Mouse (Mus musculus) G1E (cell line): ENCODE data around the gene Rasgrp1. TPM values are rescaled to one million over a fixed set of nuclear protein-coding genes. Genes with fewer than 3 reads are reported as not detected.

ENCODE experiments used
- ATAC-seq: 2 replicates; pipeline ENCODE4 v1.8.0; 2016; ENCODE audit warnings: mild to moderate bottlenecking; ENCODE audit not compliant: insufficient number of reproducible peaks, poor library complexity, low FRiP score, severe bottlenecking; ENCODE audit errors: extremely low read depth
- DNase-seq: peaks from one replicate; pipeline ENCODE4 v3.0.0; 2012; ENCODE audit warnings: low spot score
- H3K27me3 ChIP-seq: 2 replicates; pipeline ENCODE4 v1.6.1; 2012; ENCODE audit warnings: mild to moderate bottlenecking, low read length, inconsistent platforms; ENCODE audit not compliant: insufficient read depth
- H3K36me3 ChIP-seq: replicated peaks from 2 replicates; pipeline ENCODE3; 2012; ENCODE audit warnings: mild to moderate bottlenecking, inconsistent platforms
- H3K4me1 ChIP-seq: 2 replicates; pipeline ENCODE4 v1.6.1; 2012; ENCODE audit warnings: low read depth, low read length, inconsistent platforms, mixed read lengths; ENCODE audit not compliant: insufficient read depth
- H3K4me3 ChIP-seq: 2 replicates; pipeline ENCODE4 v1.5.1; 2012; ENCODE audit warnings: low read depth, mild to moderate bottlenecking, inconsistent platforms, low read length, moderate library complexity, mixed read lengths
- H3K9me3 ChIP-seq: replicated peaks from 2 replicates; pipeline ENCODE4 v1.6.1; 2012; ENCODE audit warnings: inconsistent platforms
- CTCF ChIP-seq: IDR thresholded peaks from 2 replicates; pipeline ENCODE4 v1.5.1; 2012; ENCODE audit warnings: low read depth, low read length, inconsistent platforms, mixed read lengths
- GATA1 ChIP-seq: IDR thresholded peaks from 2 replicates; pipeline ENCODE4 v1.6.1; 2012; ENCODE audit warnings: borderline replicate concordance, low read length, inconsistent platforms, mixed read lengths
- GATA2 ChIP-seq: IDR thresholded peaks from 2 replicates; pipeline ENCODE4 v1.6.1; 2012; ENCODE audit warnings: low read depth, low read length, inconsistent platforms, borderline replicate concordance
- POLR2AphosphoS5 ChIP-seq: IDR thresholded peaks from 2 replicates; pipeline ENCODE4 v1.6.1; 2012; ENCODE audit warnings: low read depth, low read length, inconsistent platforms; ENCODE audit not compliant: insufficient replicate concordance
- TAL1 ChIP-seq: conservative IDR thresholded peaks from 2 replicates; pipeline ENCODE4 v1.6.1; 2012; ENCODE audit warnings: low read depth, low read length, inconsistent platforms, mixed read lengths
- polyA plus RNA-seq: library from polyadenylated mRNA; stranded (reverse); fragments of >175 nt; gene quantifications from 2 replicates; pipeline ENCODE4 v1.2.3, GENCODE M21; 2012
- total RNA-seq, 2 experiments: library from RNA; stranded (forward) in 1 of 2; stranded (reverse) in 1 of 2; fragments of 200-1000 nt in 1 of 2; fragments of >200 nt in 1 of 2; fragmentation: Nextera tagmentation in 1 of 2; gene quantifications; 2 replicates each; pipeline ENCODE4 v1.2.3; 2014 to 2017

Gene Rasgrp1
- total RNA-seq (2014; fragmentation: Nextera tagmentation), result not detected in 2 replicates
- 0.05 and 0.12 TPM in 2 replicates for total RNA-seq (2017)
- not detected in 2 replicates for polyA plus RNA-seq

- no peaks in the 10 kb centered on the region for H3K27me3 ChIP-seq
- no peaks in the 10 kb centered on the region for H3K4me1 ChIP-seq
- no peak for TF ChIP-seq POLR2AphosphoS5
- no peak for TF ChIP-seq CTCF
- no peak for TF ChIP-seq GATA1
- TF ChIP-seq TAL1, result no peak
- no peak for TF ChIP-seq GATA2
- H3K9me3 ChIP-seq, result no peaks in the 10 kb centered on the region; the same call in 1 of the 2 replicates
- no peaks in the 10 kb centered on the region for H3K36me3 ChIP-seq
- no peak for ATAC-seq
- DNase-seq, result no peak
- H3K4me3 ChIP-seq, result no peak within 1 kb of the TSS
These were observed at the start of gene Rasgrp1 for GRCm38 (mm10) chr2:117342547-117343239. Gene Rasgrp1, minus strand, starts transcription at chr2:117343001.

- Histone ChIP-seq H3K9me3 (no peaks in the 10 kb centered on the region), H3K4me3 (no peak overlapping the region), H3K4me1 (no peaks in the 10 kb centered on the region), H3K36me3 (no peaks in the 10 kb centered on the region), H3K27me3 (no peaks in the 10 kb centered on the region)
- DNase-seq (no peak), ATAC-seq (no peak)
- no peak for TF ChIP-seq TAL1
These were observed 47.4 kb upstream of the Rasgrp1 start for GRCm38 (mm10) chr2:117389925-117390892.

- no peak for DNase-seq
- H3K4me1 ChIP-seq, result no peaks in the 10 kb centered on the region
- H3K4me3 ChIP-seq, result no peak overlapping the region
- ATAC-seq, result no peak
- no peak for TF ChIP-seq CTCF
- H3K36me3 ChIP-seq, result no peaks in the 10 kb centered on the region
- no peaks in the 10 kb centered on the region for H3K27me3 ChIP-seq
- no peaks in the 10 kb centered on the region for H3K9me3 ChIP-seq
These were observed 46.7 kb upstream of the Rasgrp1 start for GRCm38 (mm10) chr2:117389460-117389859.

- no peaks in the 10 kb centered on the region for H3K9me3 ChIP-seq
- DNase-seq, result no peak
- no peak for TF ChIP-seq GATA2
- no peak for TF ChIP-seq GATA1
- no peaks in the 10 kb centered on the region for H3K36me3 ChIP-seq
- no peaks in the 10 kb centered on the region for H3K27me3 ChIP-seq
- H3K4me1 ChIP-seq, result no peaks in the 10 kb centered on the region
- ATAC-seq, result no peak
- H3K4me3 ChIP-seq, result no peak overlapping the region
These were observed 45.3 kb upstream of the Rasgrp1 start for GRCm38 (mm10) chr2:117388121-117388520.

GRCm38 (mm10) chr2:117386981-117387705, 44.3 kb upstream of the Rasgrp1 start:
- H3K36me3 ChIP-seq, result no peaks in the 10 kb centered on the region
- ATAC-seq (no peak), DNase-seq (no peak)
- no peak for TF ChIP-seq TAL1
- TF ChIP-seq POLR2AphosphoS5, result no peak
- TF ChIP-seq GATA2, result no peak
- no peak for TF ChIP-seq GATA1
- TF ChIP-seq CTCF, result no peak
- no peaks in the 10 kb centered on the region for H3K9me3 ChIP-seq
- H3K4me3 ChIP-seq, result no peak overlapping the region
- H3K27me3 ChIP-seq, result no peaks in the 10 kb centered on the region
- H3K4me1 ChIP-seq, result no peaks in the 10 kb centered on the region

GRCm38 (mm10) chr2:117386036-117386590, 43.3 kb upstream of the Rasgrp1 start:
- DNase-seq, result no peak
- Histone ChIP-seq H3K36me3 (no peaks in the 10 kb centered on the region), H3K4me1 (no peaks in the 10 kb centered on the region), H3K9me3 (no peaks in the 10 kb centered on the region), H3K27me3 (no peaks in the 10 kb centered on the region), H3K4me3 (no peak overlapping the region)
- TF ChIP-seq TAL1 (no peak), CTCF (no peak), GATA2 (no peak), GATA1 (no peak), POLR2AphosphoS5 (no peak)
- ATAC-seq, result no peak
